Mouse (Mus musculus): Measurements from ENCODE around the gene Slc7a14. TPM values are rescaled to one million over a fixed set of nuclear protein-coding genes. Genes with fewer than 3 reads are reported as not detected.

Gene Slc7a14
- total RNA-seq, 1 experiment: 0.18 TPM

DNA sequence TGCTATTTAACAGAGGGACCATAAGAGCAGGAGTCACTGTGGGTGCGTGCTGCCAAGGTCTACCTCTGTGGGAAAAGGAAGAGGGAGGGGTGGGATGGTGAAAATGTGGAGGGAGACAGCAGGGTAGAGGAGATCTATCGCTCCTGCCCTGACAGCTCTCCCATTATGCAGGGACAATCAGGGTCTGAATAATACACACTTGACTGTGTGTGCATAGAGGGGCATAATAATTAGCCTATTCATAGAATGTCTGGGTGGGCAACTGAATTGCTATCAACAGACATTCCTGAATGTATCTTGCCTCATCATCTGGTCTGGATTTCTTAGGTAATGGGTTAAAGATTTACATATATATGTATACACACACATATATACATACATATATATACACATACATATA is 81.7 kb downstream of the Slc7a14 start:
- no peak for DNase-seq (ENCODE audit: low read depth, low spot score)
- in situ Hi-C loops (cut with MboI; ENCODE audit: low sequenced_read_pairs in 2 of 2, unreplicated experiment in 2 of 2): no loop called here
- H3K9ac ChIP-seq (ENCODE audit: insufficient read depth, low read depth, low read length, poor library complexity, severe bottlenecking): no peak overlapping the region
- H3K4me3 ChIP-seq (ENCODE audit: insufficient read depth in 1 of 2, low read depth in 1 of 2, low read length in 2 of 2, poor library complexity in 1 of 2, severe bottlenecking in 1 of 2): no peak overlapping the region
- H3K27ac ChIP-seq (ENCODE audit: insufficient read depth, low read depth, low read length, poor library complexity, severe bottlenecking): no peak overlapping the region
- TF ChIP-seq ZNF384 (IDR thresholded peaks at IDR 0.05; ENCODE audit: low read depth, low read length) (no peak), ZC3H11A (IDR thresholded peaks at IDR 0.05; ENCODE audit: borderline replicate concordance, low read depth, low read length) (no peak), MAFK (IDR thresholded peaks at IDR 0.05; ENCODE audit: insufficient read depth, low read depth, low read length) (no peak), HCFC1 (IDR thresholded peaks at IDR 0.05; ENCODE audit: borderline replicate concordance, insufficient read depth, low read length) (no peak), CHD2 (IDR thresholded peaks at IDR 0.05; ENCODE audit: low read depth, low read length) (no peak)
- no peaks in the 10 kb centered on the region for H3K4me1 ChIP-seq (ENCODE audit: control insufficient read depth in 2 of 2, insufficient read depth in 2 of 2, low read length in 2 of 2, poor library complexity in 1 of 2)
- no peaks in the 10 kb centered on the region for H3K9me3 ChIP-seq (ENCODE audit: control insufficient read depth, insufficient read depth, low read depth, low read length)
- H3K36me3 ChIP-seq (ENCODE audit: control insufficient read depth, insufficient read depth, low read length, poor library complexity, severe bottlenecking): no peaks in the 10 kb centered on the region

DNA sequence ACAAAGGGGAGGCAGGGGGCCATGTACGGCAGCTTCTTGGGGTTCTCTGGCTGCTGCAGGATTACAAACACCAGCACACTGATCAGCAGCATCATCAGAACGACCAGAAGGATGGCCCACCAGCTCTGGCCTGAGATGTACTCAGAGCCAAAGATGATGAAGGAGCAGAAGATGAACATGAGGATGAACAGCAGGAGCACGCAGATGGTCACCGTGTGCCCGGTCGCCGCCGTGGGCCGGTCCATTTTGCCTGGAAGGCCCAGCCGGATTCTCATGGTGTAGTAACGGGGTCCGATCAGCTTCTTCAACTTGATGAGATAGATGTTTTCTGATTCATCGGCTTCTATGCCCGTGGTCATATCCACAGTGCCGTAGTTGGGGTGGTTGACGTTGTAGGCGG is 86.6 kb downstream of the Slc7a14 start:
- in situ Hi-C loops (cut with MboI; ENCODE audit: low sequenced_read_pairs in 2 of 2, unreplicated experiment in 2 of 2): no loop called here
- no peaks in the 10 kb centered on the region for H3K4me1 ChIP-seq (ENCODE audit: control insufficient read depth in 2 of 2, insufficient read depth in 2 of 2, low read length in 2 of 2, poor library complexity in 1 of 2)
- DNase-seq (ENCODE audit: low read depth, low spot score): no peak
- no peak overlapping the region for H3K9ac ChIP-seq (ENCODE audit: insufficient read depth, low read depth, low read length, poor library complexity, severe bottlenecking)
- H3K36me3 ChIP-seq (ENCODE audit: control insufficient read depth, insufficient read depth, low read length, poor library complexity, severe bottlenecking): no peaks in the 10 kb centered on the region
- H3K4me3 ChIP-seq (ENCODE audit: insufficient read depth in 1 of 2, low read depth in 1 of 2, low read length in 2 of 2, poor library complexity in 1 of 2, severe bottlenecking in 1 of 2): no peak overlapping the region
- H3K9me3 ChIP-seq (ENCODE audit: control insufficient read depth, insufficient read depth, low read depth, low read length): no peaks in the 10 kb centered on the region
- no peak for TF ChIP-seq HCFC1 (IDR thresholded peaks at IDR 0.05; ENCODE audit: borderline replicate concordance, insufficient read depth, low read length)
- no peak for TF ChIP-seq MAFK (IDR thresholded peaks at IDR 0.05; ENCODE audit: insufficient read depth, low read depth, low read length)
- no peak for TF ChIP-seq CHD2 (IDR thresholded peaks at IDR 0.05; ENCODE audit: low read depth, low read length)
- no peak for TF ChIP-seq ZC3H11A (IDR thresholded peaks at IDR 0.05; ENCODE audit: borderline replicate concordance, low read depth, low read length)
- no peak for TF ChIP-seq ZNF384 (IDR thresholded peaks at IDR 0.05; ENCODE audit: low read depth, low read length)
- H3K27ac ChIP-seq (ENCODE audit: insufficient read depth, low read depth, low read length, poor library complexity, severe bottlenecking): no peak overlapping the region

DNA sequence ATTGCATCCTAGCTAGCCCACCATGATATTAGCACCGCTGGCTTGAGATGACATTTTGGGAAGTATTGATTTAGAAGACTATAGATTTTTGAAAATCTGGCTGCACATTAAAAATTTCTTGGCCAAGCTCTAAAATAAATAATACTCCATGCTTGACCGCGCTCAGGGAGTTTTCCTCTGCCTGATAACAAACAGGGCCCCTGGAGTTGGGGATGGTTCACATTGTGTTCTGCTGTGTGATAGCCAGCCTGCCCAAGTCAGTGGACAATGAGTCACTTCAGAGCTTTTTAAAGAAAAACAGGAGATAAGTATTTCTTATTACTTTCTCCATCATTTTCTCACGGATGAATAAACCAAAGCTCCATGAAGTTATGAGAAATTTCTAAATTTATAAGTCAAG is 90.1 kb downstream of the Slc7a14 start:
- Histone ChIP-seq H3K4me3 (ENCODE audit: insufficient read depth in 1 of 2, low read depth in 1 of 2, low read length in 2 of 2, poor library complexity in 1 of 2, severe bottlenecking in 1 of 2) (no peak overlapping the region), H3K9ac (ENCODE audit: insufficient read depth, low read depth, low read length, poor library complexity, severe bottlenecking) (no peak overlapping the region), H3K27ac (ENCODE audit: insufficient read depth, low read depth, low read length, poor library complexity, severe bottlenecking) (no peak overlapping the region), H3K36me3 (ENCODE audit: control insufficient read depth, insufficient read depth, low read length, poor library complexity, severe bottlenecking) (no peaks in the 10 kb centered on the region), H3K4me1 (ENCODE audit: control insufficient read depth in 2 of 2, insufficient read depth in 2 of 2, low read length in 2 of 2, poor library complexity in 1 of 2) (no peaks in the 10 kb centered on the region), H3K9me3 (ENCODE audit: control insufficient read depth, insufficient read depth, low read depth, low read length) (no peaks in the 10 kb centered on the region)
- no peak for TF ChIP-seq MAFK (IDR thresholded peaks at IDR 0.05; ENCODE audit: insufficient read depth, low read depth, low read length)
- TF ChIP-seq HCFC1 (IDR thresholded peaks at IDR 0.05; ENCODE audit: borderline replicate concordance, insufficient read depth, low read length): no peak
- no peak for TF ChIP-seq CHD2 (IDR thresholded peaks at IDR 0.05; ENCODE audit: low read depth, low read length)
- TF ChIP-seq ZNF384 (IDR thresholded peaks at IDR 0.05; ENCODE audit: low read depth, low read length): no peak
- no peak for TF ChIP-seq ZC3H11A (IDR thresholded peaks at IDR 0.05; ENCODE audit: borderline replicate concordance, low read depth, low read length)
- in situ Hi-C loops (cut with MboI; ENCODE audit: low sequenced_read_pairs in 2 of 2, unreplicated experiment in 2 of 2): no loop called here
- no peak for DNase-seq (ENCODE audit: low read depth, low spot score)

DNA sequence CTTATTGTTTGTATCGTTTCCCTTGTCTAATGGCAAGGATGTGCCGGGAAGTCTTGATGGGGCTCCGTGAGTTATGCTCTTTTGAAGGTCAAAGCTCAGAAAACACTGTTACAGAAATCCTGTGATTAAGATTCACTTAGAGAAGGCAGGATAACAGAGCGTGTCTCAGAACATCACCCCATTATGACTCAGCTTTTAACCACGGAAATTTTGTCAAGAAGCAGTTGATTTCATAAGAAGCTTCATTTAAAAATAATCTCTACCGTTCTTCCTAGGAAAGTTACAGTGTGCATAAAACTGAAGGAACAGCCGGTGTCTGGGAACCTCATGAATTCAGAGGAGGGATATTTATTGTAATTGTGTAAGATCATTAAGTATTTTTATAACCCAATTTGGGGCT is 90.7 kb downstream of the Slc7a14 start:
- Histone ChIP-seq H3K36me3 (ENCODE audit: control insufficient read depth, insufficient read depth, low read length, poor library complexity, severe bottlenecking) (no peaks in the 10 kb centered on the region), H3K4me3 (ENCODE audit: insufficient read depth in 1 of 2, low read depth in 1 of 2, low read length in 2 of 2, poor library complexity in 1 of 2, severe bottlenecking in 1 of 2) (no peak overlapping the region), H3K9ac (ENCODE audit: insufficient read depth, low read depth, low read length, poor library complexity, severe bottlenecking) (no peak overlapping the region), H3K9me3 (ENCODE audit: control insufficient read depth, insufficient read depth, low read depth, low read length) (no peaks in the 10 kb centered on the region), H3K27ac (ENCODE audit: insufficient read depth, low read depth, low read length, poor library complexity, severe bottlenecking) (no peak overlapping the region), H3K4me1 (ENCODE audit: control insufficient read depth in 2 of 2, insufficient read depth in 2 of 2, low read length in 2 of 2, poor library complexity in 1 of 2) (no peaks in the 10 kb centered on the region)
- DNase-seq (ENCODE audit: low read depth, low spot score): no peak
- TF ChIP-seq HCFC1 (IDR thresholded peaks at IDR 0.05; ENCODE audit: borderline replicate concordance, insufficient read depth, low read length): no peak
- no peak for TF ChIP-seq CHD2 (IDR thresholded peaks at IDR 0.05; ENCODE audit: low read depth, low read length)
- no peak for TF ChIP-seq MAFK (IDR thresholded peaks at IDR 0.05; ENCODE audit: insufficient read depth, low read depth, low read length)
- no peak for TF ChIP-seq ZNF384 (IDR thresholded peaks at IDR 0.05; ENCODE audit: low read depth, low read length)
- TF ChIP-seq ZC3H11A (IDR thresholded peaks at IDR 0.05; ENCODE audit: borderline replicate concordance, low read depth, low read length): no peak
- in situ Hi-C loops (cut with MboI; ENCODE audit: low sequenced_read_pairs in 2 of 2, unreplicated experiment in 2 of 2): no loop called here

DNA sequence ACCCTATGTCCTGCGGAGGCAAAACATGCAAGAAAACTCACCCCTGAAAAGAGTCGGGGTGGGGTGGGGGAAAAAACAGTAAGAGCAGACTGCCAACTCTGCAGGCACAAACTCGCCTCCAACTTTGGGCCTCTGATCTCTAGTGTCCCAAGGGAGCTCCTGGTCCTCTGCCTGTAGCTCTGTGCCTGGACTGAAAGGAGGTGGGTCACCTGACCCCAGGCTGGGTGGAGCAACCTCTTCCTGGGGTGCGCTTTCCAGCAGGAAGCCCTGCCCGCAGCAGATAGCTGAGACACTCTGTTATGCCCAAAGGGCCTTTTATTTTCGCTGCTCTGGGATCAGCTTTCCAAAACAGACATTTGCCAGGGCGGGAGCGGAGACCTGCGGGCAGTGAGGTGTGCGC is 92.7 kb downstream of the Slc7a14 start:
- Histone ChIP-seq H3K4me3 (ENCODE audit: insufficient read depth in 1 of 2, low read depth in 1 of 2, low read length in 2 of 2, poor library complexity in 1 of 2, severe bottlenecking in 1 of 2) (no peak overlapping the region), H3K36me3 (ENCODE audit: control insufficient read depth, insufficient read depth, low read length, poor library complexity, severe bottlenecking) (no peaks in the 10 kb centered on the region), H3K9ac (ENCODE audit: insufficient read depth, low read depth, low read length, poor library complexity, severe bottlenecking) (no peak overlapping the region), H3K9me3 (ENCODE audit: control insufficient read depth, insufficient read depth, low read depth, low read length) (no peaks in the 10 kb centered on the region), H3K27ac (ENCODE audit: insufficient read depth, low read depth, low read length, poor library complexity, severe bottlenecking) (no peak overlapping the region), H3K4me1 (ENCODE audit: control insufficient read depth in 2 of 2, insufficient read depth in 2 of 2, low read length in 2 of 2, poor library complexity in 1 of 2) (no peaks in the 10 kb centered on the region)
- TF ChIP-seq CHD2 (IDR thresholded peaks at IDR 0.05; ENCODE audit: low read depth, low read length): no peak
- TF ChIP-seq ZC3H11A (IDR thresholded peaks at IDR 0.05; ENCODE audit: borderline replicate concordance, low read depth, low read length): no peak
- TF ChIP-seq HCFC1 (IDR thresholded peaks at IDR 0.05; ENCODE audit: borderline replicate concordance, insufficient read depth, low read length): no peak
- no peak for TF ChIP-seq MAFK (IDR thresholded peaks at IDR 0.05; ENCODE audit: insufficient read depth, low read depth, low read length)
- no peak for TF ChIP-seq ZNF384 (IDR thresholded peaks at IDR 0.05; ENCODE audit: low read depth, low read length)
- in situ Hi-C loops (cut with MboI; ENCODE audit: low sequenced_read_pairs in 2 of 2, unreplicated experiment in 2 of 2): no loop called here
- DNase-seq (ENCODE audit: low read depth, low spot score): no peak
